Mouse (Mus musculus) embryonic facial prominence, embryonic 13.5 days (tissue): ENCODE results near the gene Tubg1. TPM values are rescaled to one million over a fixed set of nuclear protein-coding genes. Genes with fewer than 3 reads are reported as not detected.
A peak's percentile ranks its signal among the peaks of the same experiment; 100 is the strongest.

Experiments used
- ATAC-seq: fragments of 200-750 bp; cut with Nextera tagmentation; 2 replicates; pipeline ENCODE4 v1.8.0; 2017; ENCODE audit warnings: low read depth; ENCODE audit not compliant: insufficient number of reproducible peaks, insufficient read depth, low FRiP score, low TSS enrichment
- H3K27ac ChIP-seq: fragments of 300-500 bp; sonication (generic); 2 replicates; pipeline ENCODE4 v1.5.1; 2015; ENCODE audit warnings: moderate library complexity, mild to moderate bottlenecking, inconsistent platforms
- H3K27me3 ChIP-seq: fragments of 300-500 bp; sonication (generic); 2 replicates; pipeline ENCODE4 v1.6.1; 2015; ENCODE audit warnings: mild to moderate bottlenecking, inconsistent platforms
- H3K36me3 ChIP-seq: fragments of 300-500 bp; sonication (generic); 2 replicates; pipeline ENCODE4 v1.6.1; 2015; ENCODE audit warnings: mild to moderate bottlenecking, inconsistent platforms
- H3K4me1 ChIP-seq: fragments of 300-500 bp; sonication (generic); 2 replicates; pipeline ENCODE4 v1.6.1; 2015; ENCODE audit warnings: inconsistent platforms
- H3K4me2 ChIP-seq: fragments of 300-500 bp; sonication (generic); 2 replicates; pipeline ENCODE4 v1.6.1; 2015; ENCODE audit warnings: moderate library complexity, mild to moderate bottlenecking, inconsistent platforms
- H3K4me3 ChIP-seq: fragments of 300-500 bp; sonication (generic); 2 replicates; pipeline ENCODE4 v1.5.1; 2015; ENCODE audit warnings: mild to moderate bottlenecking, inconsistent platforms
- H3K9ac ChIP-seq: fragments of 300-500 bp; sonication (generic); 2 replicates; pipeline ENCODE4 v1.6.1; 2015; ENCODE audit warnings: mild to moderate bottlenecking, inconsistent platforms
- H3K9me3 ChIP-seq: fragments of 300-500 bp; sonication (generic); 2 replicates; pipeline ENCODE4 v1.6.1; 2016; ENCODE audit warnings: inconsistent platforms
- WGBS: fragments of 180-500 bp; shearing (Covaris S2); methylation state at CpG from one replicate; pipeline ENCODE4 v1.1.7; 2015; ENCODE audit warnings: mixed read lengths; 5-methylcytosine and 5-hydroxymethylcytosine counted together
- polyA plus RNA-seq: library from polyadenylated mRNA; unstranded; fragments of >200 nt; fragmentation: Nextera tagmentation; extraction: Ambion mirVana; gene quantifications from 2 replicates; pipeline ENCODE4 v1.2.1, GENCODE M21; 2015

The Tubg1 gene
- 69.7 and 77.2 TPM in 2 replicates for polyA plus RNA-seq

DNA sequence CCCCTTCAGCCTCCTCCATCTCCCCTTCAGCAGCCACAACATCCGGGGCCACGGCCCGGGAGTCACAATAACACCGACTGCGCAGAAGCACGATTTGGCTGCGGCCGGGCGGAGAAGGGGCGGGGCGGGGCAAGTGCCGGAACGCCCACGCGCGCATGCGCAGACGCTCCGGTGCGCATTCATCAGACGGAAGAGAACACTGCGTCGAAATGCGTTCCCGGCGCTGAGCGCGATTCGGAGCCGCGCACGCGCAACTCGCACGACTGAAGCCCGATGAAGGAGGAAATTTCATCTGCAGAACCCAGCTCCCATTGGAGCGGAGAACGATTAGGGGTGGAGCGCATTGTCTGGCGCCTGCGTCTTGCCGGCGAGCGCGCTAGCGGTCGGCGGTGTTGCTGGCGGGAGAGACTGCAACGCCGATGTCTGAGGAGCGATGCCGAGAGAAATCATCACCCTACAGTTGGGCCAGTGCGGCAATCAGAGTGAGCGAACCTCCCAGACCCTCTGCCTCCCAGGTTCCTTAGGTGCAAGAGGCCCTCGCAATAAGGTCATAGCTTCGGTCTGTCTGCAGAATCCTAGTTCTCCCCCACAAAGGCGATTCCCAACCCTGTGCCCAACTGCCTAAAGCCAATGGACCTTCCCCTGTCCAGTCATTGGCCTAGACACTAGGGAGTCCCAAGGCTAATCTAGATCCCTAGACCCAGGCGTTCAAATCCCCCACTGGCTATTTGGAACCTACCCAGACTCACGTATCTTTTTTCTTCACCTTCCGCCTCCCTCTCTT is at the start of gene Tubg1, which contains the start of gene Retreg3:
Tubg1 (plus strand) TSS at position 178 of the 784 bp plus-strand sequence.
Retreg3 (minus strand) TSS at position 133 of the 784 bp plus-strand sequence.
- Histone ChIP-seq H3K4me1 (peaks cover 28% of the 10 kb centered on the region), H3K36me3 (peaks cover 35% of the 10 kb centered on the region), H3K4me3 (peak within 1 kb of the TSS; percentile 98), H3K9me3 (no peaks in the 10 kb centered on the region), H3K27me3 (no peaks in the 10 kb centered on the region), H3K9ac (peak within 1 kb of the TSS; percentile 96), H3K4me2 (peak within 1 kb of the TSS; percentile 95), H3K27ac (peak within 1 kb of the TSS; percentile 91)
- under 1% methylated on average over 61 of the region's 61 CpGs for WGBS
- peak; percentile 94 for ATAC-seq

DNA sequence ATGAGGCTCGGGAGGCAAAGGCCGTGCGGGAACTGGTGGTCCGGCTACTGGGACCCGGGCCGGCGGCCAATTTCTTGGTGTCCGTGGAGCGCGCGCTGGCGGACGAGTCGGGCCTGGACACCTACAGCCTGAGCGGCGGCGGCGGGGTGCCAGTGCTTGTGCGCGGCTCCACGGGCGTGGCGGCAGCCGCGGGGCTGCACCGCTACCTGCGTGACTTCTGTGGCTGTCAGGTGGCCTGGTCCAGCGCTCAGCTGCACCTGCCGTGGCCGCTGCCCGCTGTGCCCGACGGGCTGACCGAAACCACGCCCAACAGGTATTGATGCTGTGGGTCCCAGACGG is 49.6 kb upstream of the Tubg1 start:
- peak; percentile 34; the same call in 1 of the 2 replicates for ATAC-seq
- under 1% methylated on average over 36 of the region's 36 CpGs for WGBS
- Histone ChIP-seq H3K36me3 (no peaks in the 10 kb centered on the region), H3K27ac (no peak overlapping the region), H3K4me3 (peak overlapping the region; percentile 72), H3K4me2 (peak overlapping the region; percentile 98), H3K27me3 (peaks cover 32% of the 10 kb centered on the region), H3K9ac (peak overlapping the region; percentile 79), H3K4me1 (peaks cover 21% of the 10 kb centered on the region), H3K9me3 (no peaks in the 10 kb centered on the region)

DNA sequence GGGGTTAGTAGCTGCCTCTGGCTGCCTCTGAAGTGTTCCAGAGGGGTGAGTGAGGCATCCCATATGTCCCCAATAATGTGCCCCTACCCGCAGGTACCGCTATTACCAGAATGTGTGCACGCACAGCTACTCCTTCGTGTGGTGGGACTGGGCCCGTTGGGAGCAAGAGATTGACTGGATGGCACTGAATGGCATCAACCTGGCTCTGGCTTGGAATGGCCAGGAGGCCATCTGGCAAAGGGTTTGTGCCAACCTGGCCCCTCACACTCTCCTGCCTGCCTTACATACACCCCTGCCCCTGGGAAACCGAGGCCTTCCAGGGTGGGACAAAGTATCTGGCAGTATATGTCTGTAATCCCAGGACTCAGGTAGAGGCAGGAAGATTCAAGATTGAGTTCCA is 48.8 kb upstream of the Tubg1 start:
- no peaks in the 10 kb centered on the region for H3K36me3 ChIP-seq
- 68% methylated on average over 6 of the region's 6 CpGs for WGBS
- H3K4me1 ChIP-seq, result peaks cover 21% of the 10 kb centered on the region
- H3K27me3 ChIP-seq, result peaks cover 32% of the 10 kb centered on the region
- no peak overlapping the region for H3K9ac ChIP-seq
- no peak for ATAC-seq
- peak overlapping the region; percentile 98 for H3K4me2 ChIP-seq
- H3K27ac ChIP-seq, result no peak overlapping the region
- H3K4me3 ChIP-seq, result no peak overlapping the region; the same call in 1 of the 2 replicates
- no peaks in the 10 kb centered on the region for H3K9me3 ChIP-seq

DNA sequence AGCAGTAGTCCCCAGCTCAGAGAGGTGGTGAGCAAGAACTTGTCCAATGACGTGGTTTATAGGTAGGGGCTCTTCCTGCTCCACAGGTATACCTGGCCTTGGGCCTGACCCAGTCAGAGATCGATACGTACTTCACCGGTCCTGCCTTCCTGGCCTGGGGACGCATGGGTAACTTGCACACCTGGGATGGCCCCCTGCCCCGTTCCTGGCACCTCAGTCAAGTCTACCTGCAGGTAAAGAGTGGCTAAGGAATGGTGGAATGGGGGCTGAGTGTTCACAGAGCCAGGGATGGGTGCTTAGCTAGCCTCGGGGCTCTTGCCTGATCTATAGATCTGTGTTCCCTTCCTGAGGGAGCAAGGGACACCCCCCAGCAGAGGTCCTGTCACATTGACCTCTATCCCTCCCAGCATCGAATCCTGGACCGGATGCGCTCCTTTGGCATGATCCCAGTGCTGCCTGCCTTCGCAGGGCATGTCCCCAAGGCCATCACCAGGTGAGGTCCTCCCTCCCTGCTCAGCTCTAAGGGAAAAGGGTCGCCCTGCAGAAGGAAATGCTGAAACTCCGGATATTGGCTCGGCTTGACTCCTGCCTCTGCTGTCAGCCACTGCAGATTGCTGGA is 47.8 kb upstream of the Tubg1 start:
- H3K9ac ChIP-seq, result no peak overlapping the region
- no peak overlapping the region for H3K4me2 ChIP-seq
- no peak for ATAC-seq
- H3K27me3 ChIP-seq, result peaks cover 41% of the 10 kb centered on the region
- H3K9me3 ChIP-seq, result no peaks in the 10 kb centered on the region
- H3K36me3 ChIP-seq, result no peaks in the 10 kb centered on the region
- H3K4me3 ChIP-seq, result no peak overlapping the region
- H3K27ac ChIP-seq, result no peak overlapping the region
- peaks cover 16% of the 10 kb centered on the region for H3K4me1 ChIP-seq
- 63% methylated on average over 14 of the region's 14 CpGs for WGBS

DNA sequence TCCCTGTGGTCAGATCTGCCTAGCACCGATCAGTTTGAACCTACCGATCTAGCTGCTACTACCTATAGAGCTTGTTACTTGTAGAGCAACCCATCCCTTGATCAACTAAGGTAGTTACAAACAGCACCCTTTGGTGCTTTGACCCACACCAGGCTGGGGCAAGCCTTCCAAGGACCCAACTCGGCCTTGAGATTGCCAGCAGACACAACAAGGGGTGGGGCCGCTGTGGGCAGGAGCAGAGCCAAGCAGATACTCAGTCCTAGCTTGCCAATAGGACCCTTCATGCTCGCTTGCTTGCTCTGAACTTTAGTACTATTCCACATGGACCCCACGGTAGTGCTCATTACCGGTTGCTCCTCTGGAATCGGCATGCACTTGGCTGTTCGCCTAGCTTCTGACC is 41.6 kb upstream of the Tubg1 start, which contains the start of gene Hsd17b1:
Hsd17b1 (plus strand) TSS at position 291 of the 400 bp plus-strand sequence.
- no peaks in the 10 kb centered on the region for H3K36me3 ChIP-seq
- peak within 1 kb of the TSS; percentile 49; the same call in 1 of the 2 replicates for H3K4me2 ChIP-seq
- 0 out of 2 replicates have a peak within 1 kb of the TSS, but pooled peaks have one; percentile 24 for H3K4me3 ChIP-seq
- H3K27ac ChIP-seq, result no peak within 1 kb of the TSS
- H3K9ac ChIP-seq, result no peak within 1 kb of the TSS
- H3K9me3 ChIP-seq, result no peaks in the 10 kb centered on the region
- WGBS, result 69% methylated on average over 9 of the region's 9 CpGs
- H3K27me3 ChIP-seq, result peaks cover 61% of the 10 kb centered on the region
- no peak for ATAC-seq
- peaks cover 16% of the 10 kb centered on the region for H3K4me1 ChIP-seq

DNA sequence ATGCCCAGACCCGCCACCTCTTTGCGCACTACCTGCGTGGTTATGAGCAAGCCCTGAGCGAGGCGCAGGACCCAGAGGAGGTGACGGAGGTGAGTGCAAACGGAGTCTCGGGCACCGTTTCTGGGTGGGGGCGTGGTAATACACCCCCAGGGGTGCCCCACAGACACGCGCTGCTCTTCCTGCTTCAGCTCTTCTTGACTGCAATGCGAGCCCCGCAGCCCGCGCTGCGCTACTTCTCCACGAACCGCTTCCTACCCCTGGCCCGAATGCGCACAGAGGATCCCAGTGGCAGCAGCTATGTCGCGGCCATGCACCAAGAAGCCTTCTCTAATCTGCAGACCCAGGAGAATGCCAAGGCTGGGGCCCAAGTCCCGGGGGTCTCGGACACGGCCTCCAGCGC is 40.0 kb upstream of the Tubg1 start:
- no peak overlapping the region for H3K27ac ChIP-seq
- H3K9ac ChIP-seq, result peak overlapping the region; percentile 28; the same call in 1 of the 2 replicates
- H3K4me2 ChIP-seq, result peak overlapping the region; percentile 49
- peaks cover 58% of the 10 kb centered on the region for H3K27me3 ChIP-seq
- H3K36me3 ChIP-seq, result peaks cover 3% of the 10 kb centered on the region; the same call in 1 of the 2 replicates
- no peak for ATAC-seq
- peaks cover 24% of the 10 kb centered on the region for H3K4me1 ChIP-seq
- H3K9me3 ChIP-seq, result no peaks in the 10 kb centered on the region
- 2% methylated on average over 27 of the region's 27 CpGs for WGBS
- H3K4me3 ChIP-seq, result peak overlapping the region; percentile 24

DNA sequence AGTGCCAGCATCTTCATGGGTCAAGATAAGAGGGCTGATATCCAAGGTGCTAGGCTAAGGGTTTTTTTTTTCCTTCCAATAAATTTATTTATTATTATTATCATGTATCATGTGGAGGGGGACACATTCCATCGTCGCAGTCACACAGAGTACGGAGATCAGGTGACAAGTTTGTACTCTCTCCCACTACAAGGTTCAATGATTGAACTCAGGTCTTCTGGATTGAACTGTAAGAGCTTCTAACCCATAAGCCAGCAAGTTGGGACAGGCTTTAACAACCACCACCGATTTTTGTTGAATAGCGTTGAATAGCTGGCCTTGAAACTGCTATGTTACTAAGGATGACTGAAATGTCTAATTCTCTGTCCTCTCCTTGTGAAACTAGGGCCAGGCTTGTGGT is 39.3 kb upstream of the Tubg1 start:
- no peak for ATAC-seq
- H3K4me1 ChIP-seq, result peaks cover 24% of the 10 kb centered on the region
- H3K9ac ChIP-seq, result no peak overlapping the region
- H3K4me2 ChIP-seq, result no peak overlapping the region
- no peak overlapping the region for H3K4me3 ChIP-seq
- 51% methylated on average over 5 of the region's 5 CpGs for WGBS
- H3K9me3 ChIP-seq, result no peaks in the 10 kb centered on the region
- peaks cover 10% of the 10 kb centered on the region for H3K36me3 ChIP-seq
- peaks cover 58% of the 10 kb centered on the region for H3K27me3 ChIP-seq
- no peak overlapping the region for H3K27ac ChIP-seq

DNA sequence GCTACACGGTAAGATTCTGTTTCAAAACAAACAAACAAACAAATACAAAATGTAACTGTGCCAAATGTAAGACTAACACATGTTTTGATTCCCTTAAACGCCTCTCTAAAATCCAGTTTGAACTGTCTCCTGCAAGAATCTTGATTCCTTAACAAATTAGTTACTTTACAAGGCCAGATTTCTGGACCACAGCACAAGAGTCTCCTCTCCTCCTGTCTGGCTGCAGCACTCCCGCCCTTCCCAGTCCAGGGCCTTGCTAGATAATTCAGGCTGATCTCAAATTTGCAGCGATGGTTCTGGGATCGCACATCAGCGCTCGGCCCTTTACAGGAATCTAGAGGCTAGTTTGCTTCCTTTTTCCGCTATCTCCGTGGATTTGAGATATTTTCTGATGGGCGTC is 38.1 kb upstream of the Tubg1 start:
- peaks cover 15% of the 10 kb centered on the region for H3K36me3 ChIP-seq
- H3K4me1 ChIP-seq, result peaks cover 30% of the 10 kb centered on the region
- peak overlapping the region; percentile 71 for H3K4me3 ChIP-seq
- no peaks in the 10 kb centered on the region for H3K9me3 ChIP-seq
- H3K9ac ChIP-seq, result peak overlapping the region; percentile 88
- H3K27me3 ChIP-seq, result peaks cover 51% of the 10 kb centered on the region
- peak overlapping the region; percentile 99 for H3K4me2 ChIP-seq
- H3K27ac ChIP-seq, result peak overlapping the region; percentile 87; the same call in 1 of the 2 replicates
- 5% methylated on average over 10 of the region's 10 CpGs for WGBS
- no peak for ATAC-seq

DNA sequence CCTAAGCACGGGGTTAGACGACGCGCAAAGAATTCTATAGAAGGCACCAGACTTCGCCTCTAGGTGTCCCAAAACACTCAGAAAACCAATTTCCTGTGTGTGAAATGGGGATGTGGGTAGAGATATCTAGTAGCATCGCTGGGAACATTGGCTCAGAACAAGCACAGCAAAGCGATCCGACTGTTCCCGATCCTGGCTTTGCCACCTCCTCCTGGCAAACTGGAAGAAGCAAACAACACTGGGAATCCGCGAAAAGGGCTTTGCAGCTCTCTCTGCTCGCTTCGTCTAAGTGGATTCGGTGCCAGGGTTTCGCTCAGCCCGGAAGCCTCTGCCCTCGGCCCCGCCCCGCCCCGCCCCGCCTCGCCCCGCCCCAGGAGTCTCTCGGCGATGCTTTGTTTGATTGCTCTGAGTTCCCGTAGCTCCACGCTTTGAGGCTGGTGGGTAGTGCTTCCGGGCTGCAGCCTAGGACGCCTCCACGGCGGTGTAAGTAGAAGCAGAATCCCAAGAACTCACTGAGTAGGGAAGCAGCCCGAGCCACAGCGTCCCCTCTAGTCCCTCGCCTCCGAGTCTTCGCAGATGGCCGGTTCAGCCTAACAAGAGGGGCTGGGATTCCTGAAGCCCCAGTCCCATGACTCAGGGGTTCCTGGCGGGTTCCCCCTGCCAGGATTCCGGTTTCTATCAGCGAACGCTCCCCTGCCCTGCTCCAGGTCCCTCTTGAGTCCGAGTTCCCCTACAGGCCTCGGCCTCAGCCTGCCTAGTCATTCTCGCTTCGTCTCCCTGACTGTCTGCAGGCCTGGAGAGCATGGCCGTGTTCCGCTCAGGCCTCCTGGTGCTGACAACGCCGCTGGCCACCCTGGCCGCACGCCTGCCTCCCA is 37.3 kb upstream of the Tubg1 start, which contains the start of gene Coasy:
Coasy (plus strand) TSS at position 358 of the 875 bp plus-strand sequence.
- peaks cover 44% of the 10 kb centered on the region for H3K27me3 ChIP-seq
- ATAC-seq, result peak; percentile 84
- H3K4me3 ChIP-seq, result peak within 1 kb of the TSS; percentile 71
- peak within 1 kb of the TSS; percentile 87 for H3K27ac ChIP-seq
- H3K4me1 ChIP-seq, result peaks cover 34% of the 10 kb centered on the region
- 0% methylated on average over 51 of the region's 51 CpGs for WGBS
- peak within 1 kb of the TSS; percentile 88 for H3K9ac ChIP-seq
- no peaks in the 10 kb centered on the region for H3K9me3 ChIP-seq
- peaks cover 15% of the 10 kb centered on the region for H3K36me3 ChIP-seq
- peak within 1 kb of the TSS; percentile 99 for H3K4me2 ChIP-seq

DNA sequence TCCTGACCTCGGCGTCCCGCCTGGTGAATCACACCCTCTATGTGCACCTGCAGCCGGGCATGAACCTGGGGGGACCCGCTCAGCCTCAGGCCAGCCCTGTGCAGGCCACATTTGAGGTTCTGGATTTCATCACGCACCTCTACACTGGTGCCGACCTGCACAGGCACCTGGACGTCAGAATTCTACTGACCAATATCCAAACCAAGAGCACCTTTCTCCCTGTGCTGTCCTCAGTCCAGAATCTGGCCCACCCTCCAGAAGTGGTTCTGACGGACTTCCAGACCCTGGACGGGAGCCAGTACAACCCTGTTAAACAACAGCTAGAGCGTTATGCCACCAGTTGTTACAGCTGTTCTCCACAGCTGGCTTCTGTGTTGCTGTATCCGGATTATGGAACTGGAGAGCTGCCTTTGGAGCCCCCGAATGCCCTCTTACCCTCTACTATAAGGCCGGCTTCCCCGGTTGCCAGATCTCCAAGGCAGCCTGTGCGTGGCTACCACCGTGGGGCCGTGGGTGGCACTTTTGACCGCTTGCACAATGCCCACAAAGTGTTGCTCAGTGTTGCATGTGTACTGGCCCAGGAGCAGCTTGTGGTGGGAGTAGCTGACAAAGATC is 36.5 kb upstream of the Tubg1 start:
- no peak for ATAC-seq
- WGBS, result 30% methylated on average over 19 of the region's 19 CpGs
- peak overlapping the region; percentile 71 for H3K4me3 ChIP-seq

More for the DNA sequence above, 36.5 kb upstream of the Tubg1 start:
- Histone ChIP-seq H3K9me3 (no peaks in the 10 kb centered on the region), H3K4me2 (peak overlapping the region; percentile 99), H3K27ac (peak overlapping the region; percentile 87), H3K4me1 (peaks cover 41% of the 10 kb centered on the region), H3K27me3 (peaks cover 36% of the 10 kb centered on the region), H3K36me3 (peaks cover 19% of the 10 kb centered on the region), H3K9ac (peak overlapping the region; percentile 88)
